Mouse (Mus musculus): ENCODE results near the gene Rps27rt. TPM values are rescaled to one million over a fixed set of nuclear protein-coding genes. Genes with fewer than 3 reads are reported as not detected.
"Not testable (repeated sequence)": the region's sequence is repeated elsewhere in the genome, so short reads cannot be mapped to it uniquely, and the experiment has no call there.

Gene Rps27rt
- total RNA-seq, 2 experiments from 2014 or later: 13.5 to 32.5 TPM

- intact Hi-C loops (cut with DNase I): no loop called here
- DNase-seq: no peak
These were observed 5.5 kb upstream of the Rps27rt start for GRCm38 (mm10) chr9:114988029-114988428.

GRCm38 (mm10) chr9:114986361-114986760, 3.8 kb upstream of the Rps27rt start:
- intact Hi-C loops (cut with DNase I): no loop called here
- DNase-seq: no peak

GRCm38 (mm10) chr9:114985741-114986140, 3.2 kb upstream of the Rps27rt start:
- no peak for DNase-seq
- intact Hi-C loops (cut with DNase I): no loop called here

GRCm38 (mm10) chr9:114979969-114980368, 2.6 kb downstream of the Rps27rt start:
- intact Hi-C loops (cut with DNase I): no loop called here
- DNase-seq: no peak

DNA sequence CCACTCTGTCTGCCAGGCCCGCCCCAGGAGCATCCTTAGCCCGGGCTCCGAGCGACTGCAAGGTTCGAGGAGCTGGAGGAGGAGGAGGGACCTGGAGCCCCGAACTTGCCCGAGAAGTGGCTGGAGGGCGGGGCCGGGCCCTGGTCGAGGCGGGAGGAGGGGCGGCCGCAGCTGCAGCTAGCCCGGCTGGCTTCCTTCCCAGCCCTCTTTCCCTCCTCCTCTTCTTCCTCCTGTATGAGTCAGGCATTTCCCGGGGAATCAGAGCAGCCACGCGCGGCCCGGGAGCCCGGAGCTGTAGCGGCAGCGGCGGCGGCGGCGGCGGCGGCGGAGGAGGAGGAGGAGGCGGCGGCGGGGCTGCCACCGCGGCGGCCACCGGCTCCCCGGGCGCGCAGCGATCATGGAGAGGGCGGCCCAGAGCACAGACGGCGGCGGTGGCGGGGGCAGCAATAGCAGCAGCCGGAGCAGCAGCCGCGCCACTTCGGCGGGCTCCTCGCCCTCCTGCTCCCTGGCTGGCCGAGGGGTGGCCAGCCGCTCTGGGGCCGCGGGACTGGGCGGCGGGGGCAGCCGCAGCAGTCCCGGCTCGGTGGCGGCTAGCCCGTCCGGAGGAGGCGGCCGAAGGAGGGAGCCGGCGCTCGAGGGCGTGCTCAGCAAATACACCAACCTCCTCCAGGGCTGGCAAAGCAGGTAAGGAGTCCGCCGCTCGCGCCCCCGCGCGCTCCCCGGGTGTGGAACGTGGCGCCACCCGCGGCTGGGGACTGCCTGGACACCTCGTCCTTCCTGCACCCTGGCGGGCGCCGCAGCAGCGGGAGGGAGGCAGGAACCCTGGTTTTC, 4.0 kb downstream of the Rps27rt start, which contains the start of gene Osbpl10:
Osbpl10 (plus strand) TSS at position 289 of the 831 bp plus-strand sequence.
- intact Hi-C loops (cut with DNase I): no loop called here

DNA sequence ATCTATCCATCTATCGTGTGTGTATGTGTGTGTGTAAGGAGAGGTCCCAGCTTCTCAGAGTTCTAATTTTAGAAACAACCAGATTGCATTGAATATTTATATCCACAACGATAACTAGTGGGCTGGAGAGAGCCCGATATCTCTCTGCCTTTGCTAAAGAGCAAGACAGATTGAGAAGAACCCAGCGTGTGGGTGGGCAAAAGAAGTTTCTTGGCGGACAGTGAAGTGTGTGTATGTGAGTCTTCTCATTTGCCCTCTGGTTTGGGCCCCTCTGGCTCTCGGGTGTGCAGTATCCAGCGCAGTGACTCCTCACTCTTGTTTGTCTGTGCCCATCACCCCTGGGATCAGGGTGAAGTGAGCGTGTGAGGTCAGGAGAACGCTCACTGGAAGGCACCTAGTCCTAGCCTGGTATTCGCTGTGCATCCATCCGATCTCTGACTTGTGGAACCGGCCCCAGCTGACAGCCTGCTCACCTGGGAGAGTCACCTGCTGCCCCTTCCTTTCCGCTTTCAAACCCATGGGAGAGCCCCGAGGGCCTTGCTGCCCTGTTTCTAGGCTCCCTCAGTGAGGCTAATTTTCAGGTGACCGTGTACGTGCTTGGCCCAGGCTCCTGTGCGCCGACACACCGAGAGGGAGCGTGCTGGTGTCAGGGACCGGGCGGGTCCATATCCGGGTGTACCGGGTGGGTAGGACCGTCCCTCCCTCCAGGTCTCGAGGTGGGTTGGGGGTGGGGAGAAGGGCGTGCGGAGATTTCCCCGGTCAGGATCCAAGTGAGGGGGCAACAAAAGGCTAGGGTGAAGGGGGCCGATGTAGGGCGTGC, 4.9 kb downstream of the Rps27rt start:
- intact Hi-C loops (cut with DNase I): no loop called here
- DNase-seq: no peak

More for the DNA sequence above, 4.0 kb downstream of the Rps27rt start, which contains the start of gene Osbpl10:
- peak; percentile 86 to 89 for DNase-seq

GRCm38 (mm10) chr9:114966286-114966685, 16.3 kb downstream of the Rps27rt start:
- intact Hi-C loops (cut with DNase I); DNase-seq: not testable (repeated sequence)

DNA sequence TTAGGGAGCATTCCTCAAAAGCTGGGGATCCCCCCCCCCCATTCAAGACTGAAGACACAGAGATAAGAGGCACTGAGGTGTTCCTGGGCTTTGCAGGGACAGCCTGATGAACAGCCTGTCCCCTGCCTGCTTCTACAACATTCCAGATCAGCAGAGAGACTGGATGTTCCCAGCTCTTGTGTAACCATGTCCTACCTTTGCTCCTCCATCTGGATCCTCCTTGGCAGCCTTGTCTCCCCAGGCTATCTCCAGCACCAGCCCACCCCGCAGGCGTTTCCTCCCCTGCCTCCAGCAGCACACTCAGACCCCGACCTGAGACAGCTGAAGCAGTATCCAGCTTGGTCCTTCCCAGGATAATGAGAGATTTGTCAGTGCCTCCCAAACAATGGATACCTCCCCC, 18.4 kb downstream of the Rps27rt start:
- no peak for DNase-seq

DNA sequence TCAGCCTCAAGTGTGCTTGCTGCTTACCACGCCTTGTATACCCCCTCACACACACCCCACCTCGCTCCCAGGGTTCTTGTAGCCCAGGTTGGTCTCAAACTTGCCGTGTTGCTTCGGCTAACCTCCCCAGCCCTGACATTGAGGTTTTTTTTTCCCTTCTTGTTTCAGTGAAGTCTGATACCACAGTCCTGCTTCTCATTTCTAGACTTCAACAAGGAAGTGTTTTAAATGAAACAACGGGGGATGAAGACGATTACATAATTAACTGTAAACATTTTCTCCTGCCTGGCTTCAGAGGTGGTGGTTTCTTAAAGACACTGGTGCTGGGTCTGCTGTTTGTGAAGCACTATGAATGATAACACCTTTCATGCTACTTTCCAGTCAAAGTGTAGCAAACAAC, 21.7 kb downstream of the Rps27rt start:
- intact Hi-C loops (cut with DNase I): no loop called here
- DNase-seq: no peak

More for the DNA sequence above, 18.4 kb downstream of the Rps27rt start:
- intact Hi-C loops (cut with DNase I): no loop called here

GRCm38 (mm10) chr9:114960043-114960789, 22.3 kb downstream of the Rps27rt start:
- intact Hi-C loops (cut with DNase I): no loop called here
- DNase-seq: peak; percentile 24 to 47

DNA sequence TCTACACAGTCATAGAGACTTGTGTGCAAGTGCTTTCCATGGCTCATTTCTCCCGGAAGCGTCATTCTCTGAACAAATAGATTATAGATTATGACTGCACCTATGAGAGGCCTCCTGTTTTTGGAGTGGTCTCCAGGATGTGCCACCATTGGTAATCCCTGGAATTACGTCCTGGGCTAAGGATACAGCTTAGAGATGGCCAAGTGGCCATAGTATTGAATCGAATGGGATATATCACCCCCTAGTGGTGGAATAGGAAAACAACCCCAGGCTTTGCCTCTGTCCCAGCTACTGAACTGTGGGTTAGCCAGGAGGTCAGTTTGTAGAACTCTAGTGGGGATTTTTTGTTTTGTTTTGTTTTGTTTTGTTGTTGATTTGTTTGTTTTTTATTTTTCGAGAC, 25.6 kb downstream of the Rps27rt start:
- intact Hi-C loops (cut with DNase I): loop anchor here (1.0 to 2.0 kb wide), 2 partner anchors 44 to 158 kb away; no protein-coding TSS in a partner anchor
- peak; percentile 17 to 47 for DNase-seq

DNA sequence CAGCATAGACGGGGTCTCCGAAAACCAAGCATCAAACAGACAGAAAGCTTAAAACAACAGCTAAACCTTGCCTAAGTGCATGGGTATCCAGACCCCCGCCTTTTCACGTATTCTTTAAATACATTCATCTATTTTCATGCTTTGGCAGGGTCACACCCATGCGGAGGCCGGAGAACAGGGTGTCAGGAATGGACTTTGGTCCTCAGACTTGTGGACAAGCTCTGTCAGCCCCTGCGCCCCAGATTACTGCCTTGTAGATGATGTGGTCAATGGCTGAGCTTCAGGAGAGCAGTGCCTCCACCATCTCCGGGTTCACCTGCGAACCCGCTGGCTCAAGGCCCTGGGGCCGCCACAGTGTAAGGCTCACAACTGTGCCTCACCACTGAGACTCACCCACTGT, 27.2 kb downstream of the Rps27rt start:
- no peak for DNase-seq
- intact Hi-C loops (cut with DNase I): loop anchor here (2.0 kb wide), 1 partner anchor 21 kb away; no protein-coding TSS in a partner anchor

DNA sequence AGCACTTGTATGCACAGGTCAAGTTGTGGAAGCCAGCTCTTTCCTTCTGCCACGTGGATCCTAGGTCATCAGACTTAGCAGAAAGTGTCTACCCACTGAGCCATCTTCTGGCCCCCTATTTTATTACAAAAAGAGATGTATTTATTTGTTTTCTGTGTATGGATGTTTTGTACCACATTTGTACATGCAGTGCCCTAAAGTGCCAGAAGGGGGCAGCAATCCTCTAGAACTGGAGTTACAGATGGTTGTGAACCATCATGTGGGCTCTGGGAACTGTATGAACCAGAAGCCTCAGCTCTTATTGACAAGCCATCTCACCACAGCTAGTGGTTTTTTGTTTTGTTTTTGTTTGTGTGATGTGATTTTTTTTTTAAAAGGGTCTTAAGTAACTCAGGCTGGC, 29.7 kb downstream of the Rps27rt start:
- intact Hi-C loops (cut with DNase I): no loop called here
- no peak for DNase-seq

- peak; percentile 13 to 21 for DNase-seq
- intact Hi-C loops (cut with DNase I): no loop called here
These were observed 34.1 kb downstream of the Rps27rt start for GRCm38 (mm10) chr9:114948395-114948794.

DNA sequence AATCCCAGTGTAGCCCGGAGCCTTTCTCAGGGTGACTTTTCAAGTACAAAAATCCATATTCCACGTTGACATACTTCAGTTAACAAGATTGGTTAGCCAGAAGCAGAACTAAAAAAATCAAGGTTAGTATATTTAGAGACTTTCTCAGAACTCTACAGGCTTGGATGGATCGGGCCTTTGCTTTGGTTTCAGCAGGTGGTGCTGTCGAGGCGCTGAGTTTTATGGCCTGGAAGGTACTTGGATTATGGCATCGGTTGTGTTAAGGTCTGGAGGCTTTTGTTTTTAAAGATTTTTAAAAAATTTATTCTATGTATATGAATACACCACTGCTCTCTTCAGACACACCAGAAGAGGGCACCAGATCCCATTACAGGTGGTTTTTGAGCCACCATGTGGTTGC, 37.0 kb downstream of the Rps27rt start:
- intact Hi-C loops (cut with DNase I): no loop called here

GRCm38 (mm10) chr9:114944642-114945041, 37.9 kb downstream of the Rps27rt start:
- no peak for DNase-seq
- intact Hi-C loops (cut with DNase I): no loop called here

More for the DNA sequence above, 37.0 kb downstream of the Rps27rt start:
- no peak for DNase-seq

GRCm38 (mm10) chr9:114936687-114937086, 45.9 kb downstream of the Rps27rt start:
- intact Hi-C loops (cut with DNase I): no loop called here

DNA sequence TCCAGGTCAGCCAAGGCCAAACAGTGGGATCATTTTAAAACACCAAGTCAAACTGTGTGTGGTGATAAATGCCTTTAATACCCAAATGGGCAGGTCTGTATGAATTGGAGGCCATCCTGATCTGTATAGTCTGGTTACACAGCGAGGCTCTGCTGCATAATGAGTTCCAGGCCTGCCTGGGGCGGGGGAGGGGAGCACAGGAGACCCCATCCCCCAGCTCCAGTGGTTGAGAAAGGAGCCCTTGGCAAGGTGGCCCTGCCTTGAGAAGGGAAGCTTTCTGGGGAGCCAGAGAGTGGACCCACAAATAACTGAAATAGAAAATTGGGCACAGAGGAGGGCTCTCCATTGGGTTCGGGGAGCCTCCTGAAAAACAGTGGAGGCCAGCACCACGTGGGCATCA, 47.2 kb downstream of the Rps27rt start:
- intact Hi-C loops (cut with DNase I): loop anchor here (2.0 kb wide), 1 partner anchor 19 kb away; no protein-coding TSS in a partner anchor

More at GRCm38 (mm10) chr9:114936687-114937086, 45.9 kb downstream of the Rps27rt start:
- DNase-seq: no peak

GRCm38 (mm10) chr9:114934231-114934630, 48.3 kb downstream of the Rps27rt start:
- intact Hi-C loops (cut with DNase I): loop anchor here (2.0 kb wide), 1 partner anchor 21 kb away; no protein-coding TSS in a partner anchor
- no peak for DNase-seq

More for the DNA sequence above, 47.2 kb downstream of the Rps27rt start:
- DNase-seq: no peak

DNA sequence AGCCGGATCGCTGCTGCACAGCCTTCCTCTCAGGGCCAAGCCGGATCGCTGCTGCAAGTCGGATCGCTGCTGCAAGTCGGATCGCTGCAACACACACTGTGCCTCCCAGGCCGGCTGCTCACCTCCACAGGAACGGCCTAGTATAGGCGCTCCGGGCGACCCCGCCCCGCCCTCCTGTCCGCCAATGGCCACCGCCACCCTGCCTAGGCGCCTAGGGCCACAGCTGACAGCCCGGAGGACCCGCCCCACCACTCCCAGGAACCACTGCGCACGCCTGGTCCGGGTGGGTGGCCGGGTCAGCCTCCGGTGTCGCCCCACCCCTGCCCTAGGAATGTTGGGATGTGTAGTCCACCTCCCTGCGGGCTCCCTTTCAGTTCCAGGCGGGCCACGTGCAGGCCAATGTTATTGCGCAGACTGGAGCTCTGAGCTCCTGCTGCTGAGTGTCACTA, 48.8 kb downstream of the Rps27rt start, which contains the start of gene Gpd1l:
Gpd1l (minus strand) TSS at position 265 of the 449 bp plus-strand sequence.
- intact Hi-C loops (cut with DNase I): loop anchor here (2.0 kb wide), 1 partner anchor 21 kb away; no protein-coding TSS in a partner anchor
- DNase-seq: peak; percentile 97 to 98
